Mouse (Mus musculus): Measurements from ENCODE around the gene Polr2l.

DNA sequence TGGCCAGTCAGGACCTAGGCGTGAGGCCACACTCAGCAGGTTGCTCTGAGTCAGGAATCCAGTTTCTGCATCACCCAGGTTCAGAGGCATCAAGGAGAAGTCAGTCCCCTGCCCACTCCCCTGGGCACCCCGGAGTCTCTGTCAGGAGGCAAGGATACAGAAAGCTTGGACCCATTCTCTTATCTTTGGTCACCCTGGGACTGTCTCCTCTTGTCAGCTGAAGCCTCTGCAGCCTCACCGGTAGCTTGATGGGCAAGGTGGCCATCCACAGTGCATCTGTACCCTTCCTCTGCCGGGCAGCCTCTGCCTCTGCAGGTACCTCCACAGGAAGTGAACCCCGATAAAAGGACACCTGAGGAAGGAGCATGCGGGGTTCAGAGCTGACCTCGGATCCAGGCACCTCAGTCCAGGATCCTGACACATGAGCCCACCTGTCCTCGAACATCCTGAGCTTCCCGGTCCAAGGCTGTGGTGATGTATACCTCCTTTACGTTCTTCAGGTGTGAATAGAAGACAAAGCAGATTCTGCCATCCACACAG lies 35.7 kb downstream of the Polr2l start:
- TF ChIP-seq CTCF (IDR thresholded peaks at IDR 0.05; ENCODE audit: low read depth, low read length) = no peak
- TF ChIP-seq POLR2A (IDR thresholded peaks at IDR 0.05; ENCODE audit: insufficient read depth, low read length) = no peak
- TF ChIP-seq EP300 (IDR thresholded peaks at IDR 0.05; ENCODE audit: insufficient read depth, low read depth, low read length) = no peak

All from ES-Bruce4 (cell line).